Mouse (Mus musculus) testis, postnatal 14 days (tissue): ENCODE measurements around the gene Pgm2l1.

Source experiments
- DNase-seq: peaks from one replicate; pipeline ENCODE4 v3.0.0; 2021; ENCODE audit warnings: low spot score

Pgm2l1 gene

GRCm38 (mm10) chr7:100295745-100296144 is 68.6 kb downstream of the Pgm2l1 start:
- no peak for DNase-seq

DNA sequence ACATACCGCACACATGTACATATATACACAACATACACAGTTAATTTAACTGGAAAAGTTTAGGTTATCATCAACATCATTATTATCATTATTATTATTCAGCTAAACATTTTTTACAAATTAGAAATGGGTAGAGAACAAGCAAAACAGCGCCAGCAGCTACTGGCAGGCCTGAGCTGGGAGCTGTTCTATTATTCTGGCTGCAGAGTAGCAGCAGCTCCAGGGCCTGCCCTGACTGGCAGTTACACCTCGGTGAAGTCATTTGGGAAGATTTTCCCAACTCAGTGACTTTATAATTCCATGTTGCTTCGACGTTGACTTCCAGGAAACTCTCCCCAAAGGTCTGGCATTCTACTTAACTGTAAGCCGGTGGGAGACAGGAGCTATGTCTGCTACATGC is 69.5 kb downstream of the Pgm2l1 start:
- no peak for DNase-seq

GRCm38 (mm10) chr7:100298861-100299510 is 71.8 kb downstream of the Pgm2l1 start:
- DNase-seq: no peak

GRCm38 (mm10) chr7:100301390-100301789 is 74.2 kb downstream of the Pgm2l1 start:
- DNase-seq: no peak

DNA sequence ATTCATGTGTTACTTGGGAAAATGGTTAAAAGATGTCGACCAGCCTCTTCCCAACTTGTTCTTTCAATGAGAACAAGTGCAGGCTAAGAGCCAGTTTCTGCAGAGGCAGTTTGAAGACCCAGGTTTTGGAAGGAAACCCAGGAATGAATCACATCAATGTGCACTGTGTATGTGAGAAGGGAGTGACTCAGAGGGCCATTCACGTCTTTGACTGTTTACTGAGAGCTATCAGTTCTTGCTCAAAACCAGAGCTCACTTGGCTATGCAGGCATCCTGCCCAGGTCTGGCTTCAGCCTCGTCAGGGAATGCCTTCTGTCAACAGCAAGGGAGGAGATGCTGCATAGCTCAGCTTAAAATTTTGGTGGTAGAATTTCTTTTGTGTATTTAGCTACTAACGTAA is 75.1 kb downstream of the Pgm2l1 start:
- DNase-seq: peak; percentile 30

GRCm38 (mm10) chr7:100305894-100306293 is 78.7 kb downstream of the Pgm2l1 start:
- no peak for DNase-seq

GRCm38 (mm10) chr7:100307872-100308653 is 80.9 kb downstream of the Pgm2l1 start:
- no peak for DNase-seq

- no peak for DNase-seq
Measured at GRCm38 (mm10) chr7:100309216-100309615, 82.0 kb downstream of the Pgm2l1 start.

DNA sequence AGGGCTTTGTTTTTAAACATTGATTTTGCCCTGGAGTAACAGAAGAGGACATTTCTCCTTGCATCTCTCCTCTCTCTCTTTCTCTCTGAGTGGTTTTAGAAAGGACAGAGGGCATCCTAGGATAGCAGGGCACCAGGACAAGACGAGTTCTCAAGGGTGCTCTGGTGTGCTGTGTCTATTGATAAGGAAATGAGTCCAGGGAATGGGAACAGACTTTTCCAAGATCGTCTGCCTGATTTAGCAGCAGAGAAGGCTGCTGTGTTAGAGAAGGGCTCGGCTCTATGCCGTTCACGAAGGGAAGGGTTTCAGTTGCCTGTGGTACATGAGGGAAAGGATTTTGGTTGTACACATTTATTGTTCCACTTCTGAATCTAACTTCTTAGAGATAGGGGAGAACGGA is 82.5 kb downstream of the Pgm2l1 start:
- DNase-seq: no peak

- no peak for DNase-seq
Measured at GRCm38 (mm10) chr7:100310290-100310689, 83.1 kb downstream of the Pgm2l1 start.

GRCm38 (mm10) chr7:100312716-100313115 is 85.5 kb downstream of the Pgm2l1 start:
- no peak for DNase-seq

- DNase-seq: no peak
Measured at GRCm38 (mm10) chr7:100316924-100317323, 89.7 kb downstream of the Pgm2l1 start.

DNA sequence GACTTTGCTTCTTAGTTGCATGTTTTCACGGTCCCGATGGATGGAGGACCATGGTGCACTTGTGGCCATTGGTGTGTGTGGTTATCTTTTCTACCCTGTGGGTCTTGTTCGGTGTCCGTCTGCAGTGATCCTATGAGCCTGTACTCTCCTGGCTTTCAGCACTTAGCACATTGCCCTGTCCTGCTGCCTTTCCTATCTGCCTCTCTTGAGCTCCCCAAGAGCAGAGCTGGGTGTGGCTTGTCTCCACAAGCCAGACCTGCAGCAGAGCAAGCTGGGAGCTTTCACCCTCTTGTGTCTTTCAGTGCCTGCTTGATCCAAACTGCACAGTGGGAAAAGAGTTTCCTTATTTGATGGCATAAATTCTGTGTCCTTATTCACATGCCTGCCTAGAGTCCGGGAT is 90.3 kb downstream of the Pgm2l1 start:
- DNase-seq: no peak

- DNase-seq: no peak
Measured at GRCm38 (mm10) chr7:100323721-100324120, 96.5 kb downstream of the Pgm2l1 start.

GRCm38 (mm10) chr7:100325482-100325881 is 98.3 kb downstream of the Pgm2l1 start:
- no peak for DNase-seq

GRCm38 (mm10) chr7:100327514-100327913 is 100.3 kb downstream of the Pgm2l1 start:
- DNase-seq: no peak
